Mouse (Mus musculus): ENCODE data around the gene Pikfyve.

Gene Pikfyve

GRCm38 (mm10) chr1:65312118-65312517 lies 125.6 kb downstream of the Pikfyve start:
- in situ Hi-C loops (cut with MseI, MboI), result loop anchor here (5.0 to 25.0 kb wide), 4 partner anchors 75 to 775 kb away; no protein-coding TSS in a partner anchor

- in situ Hi-C loops (cut with MseI, MboI), result loop anchor here (5.0 to 25.0 kb wide), 4 partner anchors 74 to 774 kb away; no protein-coding TSS in a partner anchor
Observed at GRCm38 (mm10) chr1:65312896-65313295, 126.4 kb downstream of the Pikfyve start.

- in situ Hi-C loops (cut with MseI, MboI), result loop anchor here (5.0 to 25.0 kb wide), 4 partner anchors 73 to 773 kb away; no protein-coding TSS in a partner anchor
Observed at GRCm38 (mm10) chr1:65314054-65315021, 127.9 kb downstream of the Pikfyve start.

GRCm38 (mm10) chr1:65315022-65315407 lies 128.5 kb downstream of the Pikfyve start:
- in situ Hi-C loops (cut with MseI, MboI), result loop anchor here (25.0 kb wide), 2 partner anchors 347 to 772 kb away; no protein-coding TSS in a partner anchor

Data from mouse trophoblast stem cell (cell line).